Mouse (Mus musculus) brain, embryonic 14.5 days (tissue): ENCODE data around the gene Mier2.

ENCODE experiments used
- CTCF ChIP-seq: fragments of 200-500 bp; IDR thresholded peaks from 2 replicates; pipeline ENCODE4 v1.5.1; 2012; ENCODE audit warnings: inconsistent platforms, mild to moderate bottlenecking, moderate library complexity, borderline replicate concordance; ENCODE audit not compliant: insufficient read depth, insufficient read length; ENCODE audit errors: extremely low read depth
- POLR2A ChIP-seq: fragments of 200-500 bp; IDR thresholded peaks from 2 replicates; pipeline ENCODE4 v1.6.1; 2012; ENCODE audit warnings: mild to moderate bottlenecking, inconsistent platforms, borderline replicate concordance; ENCODE audit not compliant: poor library complexity, insufficient read depth, insufficient read length, severe bottlenecking; ENCODE audit errors: extremely low read depth

- TF ChIP-seq CTCF: no peak
- TF ChIP-seq POLR2A: no peak
Observed at GRCm38 (mm10) chr10:79528081-79528480, 26.9 kb downstream of the Mier2 start.
